Mouse (Mus musculus) bone marrow, adult 2 months (tissue): ENCODE measurements at regions not wholly inside any gene's neighbourhood (a gene's known extent, or its start where the extent isn't known, plus 50 kb on each side); places are given as distances from the start of the nearest gene placed in this dataset.

Experiments
- H3K27ac ChIP-seq: fragments of 200-500 bp; 2 replicates; pipeline ENCODE4 v1.5.1; 2012; ENCODE audit warnings: low read depth, mild to moderate bottlenecking, control low read depth, inconsistent platforms, low read length; ENCODE audit not compliant: control insufficient read depth, poor library complexity, insufficient read depth
- H3K4me1 ChIP-seq: fragments of 200-500 bp; 2 replicates; pipeline ENCODE4 v1.6.1; 2011; ENCODE audit warnings: low read length; ENCODE audit not compliant: control insufficient read depth, insufficient read depth
- H3K4me3 ChIP-seq: fragments of 200-500 bp; replicated peaks from 2 replicates; pipeline ENCODE3; 2011; ENCODE audit warnings: mild to moderate bottlenecking, low read depth, low read length, control low read depth; ENCODE audit not compliant: control insufficient read depth
- CTCF ChIP-seq: fragments of 200-500 bp; IDR thresholded peaks from 2 replicates; pipeline ENCODE4 v1.5.1; 2011; ENCODE audit warnings: low read length, control low read depth; ENCODE audit not compliant: control insufficient read depth, insufficient read depth
- POLR2A ChIP-seq: fragments of 200-500 bp; IDR thresholded peaks from 2 replicates; pipeline ENCODE4 v1.6.1; 2011; ENCODE audit warnings: low read depth, mild to moderate bottlenecking, control low read depth, low read length, borderline replicate concordance; ENCODE audit not compliant: control insufficient read depth
- WGBS: fragments of 180-500 bp; shearing (Covaris S2); methylation state at CpG from one replicate; pipeline ENCODE4 v1.1.7; 2018; 5-methylcytosine and 5-hydroxymethylcytosine counted together

GRCm38 (mm10) chr6:41112861-41113610, 77.7 kb upstream of the 2210010C04Rik start:
- Histone ChIP-seq H3K4me3 (no peak overlapping the region), H3K4me1 (no peaks in the 10 kb centered on the region), H3K27ac (no peak overlapping the region)
- WGBS, result 32% methylated on average over 7 of the region's 7 CpGs
- peak; percentile 91 for TF ChIP-seq CTCF
- no peak for TF ChIP-seq POLR2A

GRCm38 (mm10) chr6:41111829-41112228, 76.5 kb upstream of the 2210010C04Rik start:
- no peaks in the 10 kb centered on the region for H3K4me1 ChIP-seq
- TF ChIP-seq CTCF (no peak), POLR2A (no peak)
- H3K4me3 ChIP-seq, result no peak overlapping the region
- H3K27ac ChIP-seq, result no peak overlapping the region

GRCm38 (mm10) chr6:41108897-41109296, 73.6 kb upstream of the 2210010C04Rik start:
- no peak overlapping the region for H3K27ac ChIP-seq
- 11% methylated on average over 1 of the region's 1 CpGs for WGBS

GRCm38 (mm10) chr6:41103689-41104400, 68.5 kb upstream of the 2210010C04Rik start:
- no peak overlapping the region for H3K4me3 ChIP-seq
- TF ChIP-seq CTCF (no peak), POLR2A (no peak)
- H3K4me1 ChIP-seq, result no peaks in the 10 kb centered on the region
- no peak overlapping the region for H3K27ac ChIP-seq
- WGBS, result 63% methylated on average over 6 of the region's 6 CpGs

More at GRCm38 (mm10) chr6:41108897-41109296, 73.6 kb upstream of the 2210010C04Rik start:
- H3K4me3 ChIP-seq, result no peak overlapping the region
- no peaks in the 10 kb centered on the region for H3K4me1 ChIP-seq
- TF ChIP-seq POLR2A (no peak), CTCF (no peak)

GRCm38 (mm10) chr6:41101997-41102396, 66.7 kb upstream of the 2210010C04Rik start:
- 46% methylated on average over 2 of the region's 2 CpGs for WGBS
- H3K4me3 ChIP-seq, result no peak overlapping the region
- no peak for TF ChIP-seq POLR2A
- no peak for TF ChIP-seq CTCF
- H3K27ac ChIP-seq, result no peak overlapping the region
- H3K4me1 ChIP-seq, result no peaks in the 10 kb centered on the region

GRCm38 (mm10) chr6:41100258-41100657, 64.9 kb upstream of the 2210010C04Rik start:
- H3K4me3 ChIP-seq, result no peak overlapping the region
- no peak for TF ChIP-seq CTCF
- TF ChIP-seq POLR2A, result no peak
- WGBS, result 9% methylated on average over 2 of the region's 2 CpGs
- H3K27ac ChIP-seq, result no peak overlapping the region
- H3K4me1 ChIP-seq, result no peaks in the 10 kb centered on the region

- 11% methylated on average over 4 of the region's 4 CpGs for WGBS
- Histone ChIP-seq H3K4me3 (no peak overlapping the region), H3K27ac (no peak overlapping the region), H3K4me1 (no peaks in the 10 kb centered on the region; the same call in 1 of the 2 replicates)
- TF ChIP-seq POLR2A, result no peak
- TF ChIP-seq CTCF, result no peak
Measured at GRCm38 (mm10) chr6:41091177-41091829, 56.0 kb upstream of the 2210010C04Rik start.
